Mouse (Mus musculus) stomach, embryonic 15.5 days (tissue): ENCODE data around the gene Cracr2a. TPM values are rescaled to one million over a fixed set of nuclear protein-coding genes. Genes with fewer than 3 reads are reported as not detected.

Experiments used
- ATAC-seq: fragments of 200-750 bp; cut with Nextera tagmentation; 2 replicates; pipeline ENCODE4 v1.8.0; 2017; ENCODE audit warnings: low read depth, moderate number of reproducible peaks, moderate TSS enrichment; ENCODE audit not compliant: insufficient read depth, low FRiP score
- H3K27ac ChIP-seq: fragments of 300-500 bp; sonication (generic); 2 replicates; pipeline ENCODE4 v1.5.1; 2015; ENCODE audit warnings: mild to moderate bottlenecking, inconsistent platforms
- H3K27me3 ChIP-seq: fragments of 300-500 bp; sonication (generic); replicated peaks from 2 replicates; pipeline ENCODE4 v1.6.1; 2015; ENCODE audit warnings: inconsistent platforms
- H3K36me3 ChIP-seq: fragments of 300-500 bp; sonication (generic); 2 replicates; pipeline ENCODE4 v1.6.1; 2015; ENCODE audit warnings: inconsistent platforms
- H3K4me1 ChIP-seq: fragments of 300-500 bp; sonication (generic); 2 replicates; pipeline ENCODE4 v1.6.1; 2015; ENCODE audit warnings: inconsistent platforms
- H3K4me2 ChIP-seq: fragments of 300-500 bp; sonication (generic); 2 replicates; pipeline ENCODE4 v1.6.1; 2015; ENCODE audit warnings: mild to moderate bottlenecking, inconsistent platforms
- H3K4me3 ChIP-seq: fragments of 300-500 bp; sonication (generic); replicated peaks from 2 replicates; pipeline ENCODE4 v1.5.1; 2015; ENCODE audit warnings: inconsistent platforms
- H3K9ac ChIP-seq: fragments of 300-500 bp; sonication (generic); 2 replicates; pipeline ENCODE4 v1.6.1; 2015; ENCODE audit warnings: inconsistent platforms
- H3K9me3 ChIP-seq: fragments of 300-500 bp; sonication (generic); 2 replicates; pipeline ENCODE4 v1.6.1; 2016; ENCODE audit warnings: inconsistent platforms
- WGBS: fragments of 180-500 bp; shearing (Covaris S2); methylation state at CpG from one replicate; pipeline ENCODE4 v1.1.7; 2015; 5-methylcytosine and 5-hydroxymethylcytosine counted together
- polyA plus RNA-seq: library from polyadenylated mRNA; unstranded; fragments of >200 nt; fragmentation: Nextera tagmentation; extraction: Ambion mirVana; gene quantifications from 2 replicates; pipeline ENCODE4 v1.2.1, GENCODE M21; 2015

The Cracr2a gene
- polyA plus RNA-seq, 1 experiment from 2014 or later = 2.4 TPM

DNA sequence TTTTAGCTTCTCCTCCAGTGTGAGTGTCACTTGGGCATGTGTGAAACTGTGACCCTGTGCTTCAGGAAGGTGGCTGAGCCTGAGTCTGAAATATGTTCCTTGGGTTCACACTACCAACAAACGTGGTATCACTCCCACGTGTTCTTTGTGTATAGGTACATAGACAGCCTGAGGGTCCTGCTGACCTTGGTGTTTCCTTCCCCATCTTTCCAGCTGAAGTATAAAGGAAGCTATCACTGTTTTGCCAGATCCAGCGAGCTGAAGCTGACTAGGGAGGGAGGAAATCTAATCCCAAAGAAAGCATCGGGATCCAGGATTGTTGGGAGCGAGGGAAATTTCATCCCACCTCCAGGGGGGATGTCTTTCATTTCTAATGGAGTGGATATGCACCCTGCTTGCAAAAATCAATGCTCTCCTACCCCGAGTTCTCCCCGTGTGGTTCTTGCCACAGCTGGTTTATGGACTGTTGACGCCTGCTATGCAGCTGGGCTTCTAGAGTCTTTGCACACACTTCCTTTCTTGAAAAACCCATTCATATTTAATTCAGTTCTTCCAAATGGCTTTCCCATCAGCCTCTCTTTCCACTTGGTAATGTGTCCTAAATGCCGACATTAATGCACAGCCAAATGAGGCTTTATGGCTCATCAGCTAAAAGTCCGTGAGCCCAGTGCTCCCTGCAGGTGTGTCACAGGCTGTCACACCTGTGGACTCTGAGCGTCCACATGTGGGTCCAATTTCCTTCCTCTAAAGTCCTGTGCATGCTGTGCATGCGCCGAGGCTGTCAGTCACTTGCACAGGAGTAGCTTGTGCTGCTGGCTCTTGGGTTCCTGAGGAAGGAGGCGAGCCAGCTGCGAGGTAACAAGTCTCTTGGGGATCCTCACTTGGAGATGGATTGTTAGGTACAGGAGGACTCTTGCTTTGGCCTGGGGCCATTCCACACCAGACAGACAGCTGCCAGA, 44.2 kb downstream of the Cracr2a start:
- ATAC-seq = no peak
- Histone ChIP-seq H3K27me3 (no peaks in the 10 kb centered on the region), H3K36me3 (no peaks in the 10 kb centered on the region), H3K9me3 (no peaks in the 10 kb centered on the region), H3K9ac (no peak overlapping the region), H3K4me1 (no peaks in the 10 kb centered on the region), H3K4me2 (no peak overlapping the region), H3K4me3 (no peak overlapping the region), H3K27ac (no peak overlapping the region)
- WGBS = 66% methylated on average over 15 of the region's 15 CpGs

DNA sequence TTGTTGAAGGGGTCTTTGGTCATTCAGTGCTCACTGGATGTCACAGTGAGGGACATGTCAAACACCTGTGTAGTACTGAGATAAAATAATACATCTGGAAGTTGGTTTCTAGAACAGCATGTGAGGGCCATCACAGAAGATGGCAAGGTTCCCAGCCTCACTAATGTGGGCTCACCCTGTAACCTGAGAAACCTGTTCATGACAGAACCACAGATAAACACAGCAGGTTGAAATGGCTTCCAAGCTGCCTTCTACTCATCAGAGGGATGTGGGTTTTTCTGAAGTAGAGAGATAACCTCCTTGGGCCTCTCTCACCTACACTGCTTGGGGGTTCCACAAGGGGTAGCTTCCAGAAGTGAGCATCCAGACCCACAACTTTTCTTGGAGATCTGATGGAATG, 48.5 kb downstream of the Cracr2a start:
- no peaks in the 10 kb centered on the region for H3K9me3 ChIP-seq
- H3K4me3 ChIP-seq = no peak overlapping the region
- no peaks in the 10 kb centered on the region for H3K4me1 ChIP-seq
- no peak overlapping the region for H3K9ac ChIP-seq
- no peak overlapping the region for H3K27ac ChIP-seq
- H3K36me3 ChIP-seq = no peaks in the 10 kb centered on the region
- H3K27me3 ChIP-seq = no peaks in the 10 kb centered on the region
- H3K4me2 ChIP-seq = no peak overlapping the region
- ATAC-seq = no peak

DNA sequence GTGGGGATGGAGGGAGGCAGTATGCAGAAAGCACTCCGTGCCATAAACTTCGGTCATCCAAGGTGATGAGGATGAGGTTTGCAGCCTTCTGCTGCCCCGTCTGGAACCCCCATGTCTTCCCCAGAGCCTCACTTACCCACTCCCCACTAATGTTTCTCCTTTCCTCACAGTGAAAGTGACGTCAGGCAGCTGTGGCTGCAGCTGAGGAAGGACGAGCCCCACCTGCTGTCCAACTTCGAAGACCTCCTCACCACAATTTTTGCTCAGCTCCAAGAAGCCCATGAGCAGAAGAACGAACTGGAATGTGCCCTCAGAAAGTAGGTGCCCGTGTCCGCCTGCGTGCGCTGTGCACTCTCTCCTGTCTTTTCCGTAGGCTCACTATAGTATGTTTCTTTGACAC, 50.1 kb downstream of the Cracr2a start:
- no peak for ATAC-seq
- 71% methylated on average over 12 of the region's 12 CpGs for WGBS

DNA sequence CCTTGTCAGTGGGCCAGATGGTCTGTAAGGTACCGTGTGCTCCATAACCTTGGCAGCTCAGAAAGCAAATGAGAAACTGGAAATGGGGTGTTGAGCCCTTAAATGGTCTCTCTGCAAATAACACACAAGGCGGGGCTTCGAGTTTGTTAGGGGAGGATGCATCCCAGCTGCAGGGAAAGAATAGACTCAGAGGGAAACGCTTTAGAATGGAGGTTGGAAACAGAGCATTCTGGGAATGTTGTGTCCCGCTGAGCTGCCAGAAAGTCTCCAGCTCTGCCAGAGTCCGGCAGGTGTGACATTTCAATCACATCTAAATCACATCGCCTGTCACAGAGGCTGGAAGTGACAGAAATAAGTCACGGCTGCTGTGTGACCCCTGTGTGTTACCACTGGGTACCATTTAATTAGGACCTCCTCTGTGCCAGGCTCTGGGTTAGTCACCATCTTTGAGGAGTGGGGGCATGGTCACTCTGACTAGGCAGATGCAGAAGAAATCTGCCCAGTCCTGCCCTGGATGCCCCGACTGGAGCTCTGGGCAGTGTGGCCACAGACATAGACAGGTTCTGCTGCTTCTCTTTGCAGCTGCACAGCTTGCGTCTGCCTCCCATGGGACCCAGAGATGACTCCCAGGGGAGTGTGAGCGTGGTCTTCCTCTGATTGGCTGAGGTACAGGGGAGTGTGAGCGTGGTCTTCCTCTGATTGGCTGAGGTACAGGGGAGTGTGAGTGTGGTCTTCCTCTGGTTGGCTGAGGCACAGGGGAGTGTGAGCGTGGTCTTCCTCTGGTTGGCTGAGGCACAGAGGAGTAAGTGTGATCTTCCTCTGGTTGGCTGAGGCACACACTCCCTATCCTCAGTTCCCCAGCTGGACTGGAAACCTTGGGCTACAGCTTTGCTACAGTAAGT, 53.2 kb downstream of the Cracr2a start:
- H3K4me3 ChIP-seq = no peak overlapping the region
- H3K36me3 ChIP-seq = no peaks in the 10 kb centered on the region
- H3K4me1 ChIP-seq = no peaks in the 10 kb centered on the region
- ATAC-seq = peak; percentile 21; the same call in 1 of the 2 replicates
- WGBS = 43% methylated on average over 13 of the region's 13 CpGs
- no peak overlapping the region for H3K9ac ChIP-seq
- no peak overlapping the region for H3K4me2 ChIP-seq
- H3K27ac ChIP-seq = no peak overlapping the region
- no peaks in the 10 kb centered on the region for H3K27me3 ChIP-seq
- H3K9me3 ChIP-seq = no peaks in the 10 kb centered on the region

More for the DNA sequence above, 50.1 kb downstream of the Cracr2a start:
- Histone ChIP-seq H3K4me2 (no peak overlapping the region), H3K4me3 (no peak overlapping the region), H3K9ac (no peak overlapping the region), H3K27me3 (no peaks in the 10 kb centered on the region), H3K9me3 (no peaks in the 10 kb centered on the region), H3K27ac (no peak overlapping the region), H3K4me1 (no peaks in the 10 kb centered on the region), H3K36me3 (no peaks in the 10 kb centered on the region)

DNA sequence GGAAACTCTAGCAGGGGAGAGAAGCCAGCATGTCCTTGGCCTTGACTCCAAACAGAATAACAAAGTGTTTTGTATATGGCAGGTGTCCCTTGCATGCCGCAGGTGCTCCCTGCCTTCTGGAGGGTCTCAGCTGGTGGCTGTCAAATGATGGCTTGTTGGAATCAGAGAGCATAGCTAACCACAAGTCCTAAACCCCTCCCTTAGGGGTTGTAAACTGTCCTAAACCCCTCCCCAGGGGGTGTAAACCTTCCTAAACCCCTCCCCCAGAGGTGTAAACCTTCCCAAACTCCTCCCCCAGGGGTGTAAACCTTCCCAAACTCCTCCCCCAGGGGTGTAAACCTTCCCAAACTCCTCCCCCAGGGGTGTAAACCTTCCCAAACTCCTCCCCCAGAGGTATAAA, 55.5 kb downstream of the Cracr2a start:
- WGBS = 100% methylated on average over 1 of the region's 1 CpGs
- no peak overlapping the region for H3K9ac ChIP-seq
- no peak overlapping the region for H3K4me3 ChIP-seq
- H3K4me1 ChIP-seq = no peaks in the 10 kb centered on the region
- no peaks in the 10 kb centered on the region for H3K27me3 ChIP-seq
- no peak for ATAC-seq
- H3K4me2 ChIP-seq = no peak overlapping the region
- H3K36me3 ChIP-seq = no peaks in the 10 kb centered on the region
- no peak overlapping the region for H3K27ac ChIP-seq
- H3K9me3 ChIP-seq = no peaks in the 10 kb centered on the region

DNA sequence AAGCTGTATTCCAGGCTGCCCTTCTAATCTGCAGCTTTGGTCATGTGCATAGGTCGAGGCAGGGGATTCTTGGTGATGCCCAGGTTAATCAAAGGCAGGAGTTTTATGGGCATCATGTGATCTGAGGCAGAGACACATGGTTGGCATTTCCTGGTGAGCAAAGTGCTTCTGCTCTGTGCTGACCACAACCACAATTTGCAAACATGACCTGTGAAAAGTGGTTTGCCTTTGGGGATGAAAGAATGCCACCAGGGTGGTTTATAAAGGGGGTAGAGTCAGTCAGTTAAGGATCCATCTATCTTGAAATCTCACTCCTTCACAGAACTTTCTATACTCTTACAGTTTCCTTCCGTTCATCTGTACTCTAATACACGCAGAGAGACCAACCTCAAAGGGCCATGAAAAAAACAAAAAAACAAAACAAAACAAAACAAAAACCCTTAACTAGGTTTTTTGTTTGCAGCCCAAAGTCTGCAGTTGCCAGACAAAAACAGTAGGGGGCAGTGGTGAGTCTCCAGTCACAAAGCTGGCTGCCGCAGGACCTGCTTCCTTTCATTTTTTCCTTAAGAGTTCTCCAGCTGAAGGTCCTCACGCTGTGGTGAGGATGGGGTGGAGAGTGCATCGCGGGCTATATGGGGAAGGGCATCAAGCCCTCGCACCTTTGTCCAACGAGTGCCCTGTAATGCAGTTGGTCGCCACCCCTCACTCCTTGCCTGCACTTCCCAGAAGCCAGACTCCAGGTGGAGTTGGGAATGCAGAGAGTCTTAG, 56.3 kb downstream of the Cracr2a start:
- no peaks in the 10 kb centered on the region for H3K4me1 ChIP-seq
- 30% methylated on average over 10 of the region's 10 CpGs for WGBS
- no peak overlapping the region for H3K27ac ChIP-seq
- ATAC-seq = no peak
- no peaks in the 10 kb centered on the region for H3K36me3 ChIP-seq
- H3K4me2 ChIP-seq = peak overlapping the region; percentile 24; the same call in 1 of the 2 replicates
- no peak overlapping the region for H3K9ac ChIP-seq
- no peaks in the 10 kb centered on the region for H3K27me3 ChIP-seq
- H3K9me3 ChIP-seq = no peaks in the 10 kb centered on the region
- no peak overlapping the region for H3K4me3 ChIP-seq

DNA sequence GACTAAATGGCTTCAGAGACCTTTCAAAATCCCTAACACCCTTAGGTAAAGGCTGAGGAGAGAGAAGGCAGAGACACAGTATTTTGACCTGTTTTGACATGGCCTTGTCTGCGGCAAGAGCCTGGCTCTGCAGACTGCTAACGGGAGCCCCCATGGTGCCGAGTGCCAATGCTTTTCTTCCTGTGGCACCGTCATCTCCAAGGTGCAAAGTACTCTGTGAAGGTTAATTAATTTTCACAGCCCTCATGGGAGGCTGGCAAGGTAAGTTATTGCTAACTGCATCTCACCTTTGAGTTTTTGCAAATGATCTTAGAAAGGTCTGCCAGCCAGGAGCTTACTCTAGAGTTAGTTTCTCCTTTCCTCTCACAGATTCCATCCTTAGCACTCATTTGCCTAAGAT, 57.5 kb downstream of the Cracr2a start:
- H3K36me3 ChIP-seq = no peaks in the 10 kb centered on the region
- no peak overlapping the region for H3K27ac ChIP-seq
- H3K27me3 ChIP-seq = no peaks in the 10 kb centered on the region
- no peak for ATAC-seq
- no peaks in the 10 kb centered on the region for H3K4me1 ChIP-seq
- H3K9ac ChIP-seq = no peak overlapping the region
- no peak overlapping the region for H3K4me2 ChIP-seq
- 69% methylated on average over 4 of the region's 4 CpGs for WGBS
- no peak overlapping the region for H3K4me3 ChIP-seq
- H3K9me3 ChIP-seq = no peaks in the 10 kb centered on the region

DNA sequence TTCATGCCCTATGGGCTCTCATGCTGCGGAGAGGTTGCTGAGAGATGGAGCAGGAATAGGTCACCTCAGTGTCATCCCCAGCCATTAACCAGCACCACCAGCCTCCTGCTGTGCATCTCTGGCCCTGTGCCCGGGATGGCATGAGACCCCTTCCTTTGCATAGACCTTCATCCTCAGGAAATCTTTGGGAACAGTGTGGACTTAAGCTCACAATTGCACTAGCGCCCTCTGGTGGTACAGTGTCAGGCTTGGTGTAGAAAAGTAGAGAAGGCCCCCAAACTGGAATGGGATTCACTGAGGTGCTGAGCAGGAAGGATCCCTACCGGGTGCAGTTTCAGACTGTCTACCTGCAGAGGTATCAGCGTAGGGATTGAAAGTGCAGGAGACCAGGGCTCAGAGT, 64.0 kb downstream of the Cracr2a start:
- H3K36me3 ChIP-seq = no peaks in the 10 kb centered on the region
- H3K27ac ChIP-seq = no peak overlapping the region
- no peak; the same call in 1 of the 2 replicates for ATAC-seq
- no peaks in the 10 kb centered on the region for H3K4me1 ChIP-seq
- no peak overlapping the region for H3K9ac ChIP-seq
- H3K4me2 ChIP-seq = no peak overlapping the region
- no peaks in the 10 kb centered on the region for H3K27me3 ChIP-seq
- H3K4me3 ChIP-seq = no peak overlapping the region
- 35% methylated on average over 5 of the region's 5 CpGs for WGBS
- H3K9me3 ChIP-seq = no peaks in the 10 kb centered on the region

DNA sequence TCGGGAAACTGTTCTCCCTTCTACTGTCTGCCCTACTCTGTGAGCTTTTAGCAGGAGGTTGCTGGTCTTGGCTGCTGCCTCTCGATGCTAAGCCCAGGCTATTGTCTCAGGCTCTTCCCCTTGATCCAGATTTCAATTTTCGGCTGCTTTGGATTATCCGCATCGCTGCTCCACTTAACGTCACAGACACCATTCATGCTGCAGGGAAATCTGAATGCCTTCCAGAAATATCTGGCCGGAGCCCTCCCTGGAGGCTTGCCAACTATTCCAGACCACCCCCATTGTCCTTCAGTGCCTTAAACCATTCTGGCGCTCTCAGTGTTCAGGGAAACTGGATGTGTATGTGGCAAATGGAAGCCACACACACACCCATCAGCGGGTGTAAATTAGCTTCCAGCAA, 66.3 kb downstream of the Cracr2a start:
- H3K27ac ChIP-seq = no peak overlapping the region
- H3K27me3 ChIP-seq = no peaks in the 10 kb centered on the region
- no peak overlapping the region for H3K9ac ChIP-seq
- no peak overlapping the region for H3K4me2 ChIP-seq
- no peak overlapping the region for H3K4me3 ChIP-seq
- H3K36me3 ChIP-seq = no peaks in the 10 kb centered on the region
- H3K9me3 ChIP-seq = no peaks in the 10 kb centered on the region
- ATAC-seq = no peak
- 44% methylated on average over 9 of the region's 9 CpGs for WGBS
- H3K4me1 ChIP-seq = no peaks in the 10 kb centered on the region

DNA sequence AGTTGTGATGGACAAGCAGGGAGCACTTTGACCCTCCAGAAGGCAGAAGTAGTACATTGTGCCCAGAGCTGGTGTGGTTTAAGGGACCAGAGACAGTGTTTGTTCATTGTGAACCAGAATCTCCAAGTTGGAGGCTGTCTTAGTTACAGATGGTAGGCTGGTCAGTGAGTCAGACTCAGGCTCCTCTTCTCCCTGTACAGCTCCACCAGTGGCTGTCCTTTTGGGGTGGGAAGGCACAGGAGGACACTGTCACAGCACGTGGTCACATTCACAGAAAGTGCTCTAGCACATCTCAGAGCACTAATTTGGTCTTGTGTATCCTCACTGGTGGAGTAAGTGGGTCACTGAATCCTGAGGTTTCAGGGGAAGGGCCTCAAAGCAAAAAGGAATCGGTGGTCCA, 68.1 kb downstream of the Cracr2a start:
- ATAC-seq = no peak
- no peak overlapping the region for H3K9ac ChIP-seq
- 88% methylated on average over 2 of the region's 2 CpGs for WGBS

DNA sequence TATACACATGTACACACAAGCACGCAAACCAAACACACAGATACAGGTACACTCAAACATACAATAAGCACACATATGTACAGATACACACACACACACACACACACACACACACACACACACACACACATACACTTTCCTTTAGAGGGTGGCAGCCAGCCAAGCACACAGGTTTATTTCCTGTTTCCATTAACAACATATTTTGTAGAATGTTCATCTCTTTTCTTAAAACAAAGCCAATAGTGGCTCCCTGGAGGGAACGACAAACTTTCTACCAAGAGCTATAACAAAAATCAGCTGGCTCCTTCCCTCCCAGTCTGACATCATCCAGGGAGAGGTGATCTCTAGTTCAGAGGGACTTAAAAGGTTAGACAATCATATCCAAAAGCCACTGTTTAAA, 73.7 kb downstream of the Cracr2a start:
- Histone ChIP-seq H3K9me3 (no peaks in the 10 kb centered on the region), H3K27me3 (no peaks in the 10 kb centered on the region), H3K4me2 (no peak overlapping the region), H3K9ac (no peak overlapping the region), H3K4me3 (no peak overlapping the region), H3K36me3 (no peaks in the 10 kb centered on the region), H3K27ac (no peak overlapping the region), H3K4me1 (no peaks in the 10 kb centered on the region)
- 64% methylated on average over 2 of the region's 2 CpGs for WGBS
- no peak for ATAC-seq

More for the DNA sequence above, 68.1 kb downstream of the Cracr2a start:
- no peak overlapping the region for H3K4me2 ChIP-seq
- no peak overlapping the region for H3K27ac ChIP-seq
- no peak overlapping the region for H3K4me3 ChIP-seq
- no peaks in the 10 kb centered on the region for H3K9me3 ChIP-seq
- no peaks in the 10 kb centered on the region for H3K4me1 ChIP-seq
- H3K36me3 ChIP-seq = no peaks in the 10 kb centered on the region
- H3K27me3 ChIP-seq = no peaks in the 10 kb centered on the region
